Mouse (Mus musculus) T-cell, adult 66 days (primary cell): ENCODE results near the gene Tbc1d22b. TPM values are rescaled to one million over a fixed set of nuclear protein-coding genes. Genes with fewer than 3 reads are reported as not detected.

ENCODE experiments used
- total RNA-seq, 2 experiments: library from RNA; stranded (reverse); gene quantifications; 3 replicates in 1 of 2; 4 replicates in 1 of 2; pipeline ENCODE4 v1.2.4; 2023

Tbc1d22b gene
- 10 to 100 TPM; 53.9 to 57.0 TPM for total RNA-seq

GRCm38 (mm10) chr17:29549543-29550428 lies at the start of gene Tbc1d22b, which contains the start of gene Gm17657:
Tbc1d22b (plus strand) TSS chr17:29549785.
Gm17657 (minus strand) TSS chr17:29549638.

GRCm38 (mm10) chr17:29552162-29552732 lies 2.7 kb downstream of the Tbc1d22b start, which contains the start of gene Tmem217:
Tmem217 (minus strand) TSS chr17:29552385.

GRCm38 (mm10) chr17:29614115-29615023 lies 64.8 kb downstream of the Tbc1d22b start, which contains the start of the genes Rnf8 and Gm28043:
Rnf8 (plus strand) TSS chr17:29614790.
Gm28043 (plus strand) TSS chr17:29614876.

Other genes with a start within 250 kb of the Tbc1d22b start
- under 1 TPM; 0.17 to 0.30 TPM for gene Pi16, start 232.1 kb upstream of the Tbc1d22b start, total RNA-seq
- gene Mtch1, start 201.9 kb upstream of the Tbc1d22b start, total RNA-seq, result 10 to 100 TPM; 58.1 to 72.8 TPM
- gene Fgd2, start 188.9 kb upstream of the Tbc1d22b start, total RNA-seq, result 1 to 10 TPM; 2.8 to 7.5 TPM
- gene Pim1, start 59.0 kb upstream of the Tbc1d22b start, total RNA-seq, result 100 to 1,000 TPM; 298 to 311 TPM
- gene Gm17657, start 147 bp upstream of the Tbc1d22b start, total RNA-seq, result not detected
- not detected for gene Tmem217, start 2.6 kb downstream of the Tbc1d22b start, total RNA-seq
- gene Rnf8, start 65.0 kb downstream of the Tbc1d22b start, total RNA-seq, result 10 to 100 TPM; 53.0 to 72.3 TPM
- 10 to 100 TPM; 12.3 to 13.2 TPM for gene Gm28043, start 65.1 kb downstream of the Tbc1d22b start, total RNA-seq
- 100 to 1,000 TPM; 125 TPM for gene Cmtr1, start 110.8 kb downstream of the Tbc1d22b start, total RNA-seq
- gene Ccdc167, start 167.3 kb downstream of the Tbc1d22b start, total RNA-seq, result 10 to 100 TPM; 14.5 to 17.3 TPM